Mouse (Mus musculus) cerebellum, adult 2 months (tissue): ENCODE data around the gene Psmc1.

ENCODE experiments used
- CTCF ChIP-seq: fragments of 200-500 bp; IDR thresholded peaks from 2 replicates; pipeline ENCODE4 v1.5.1; 2011; ENCODE audit warnings: low read depth, mild to moderate bottlenecking, control low read depth, low read length, moderate library complexity, borderline replicate concordance; ENCODE audit not compliant: insufficient read depth
- POLR2A ChIP-seq: fragments of 200-500 bp; IDR thresholded peaks from 2 replicates; pipeline ENCODE4 v1.6.1; 2011; ENCODE audit warnings: low read length, control low read depth, borderline replicate concordance; ENCODE audit not compliant: insufficient read depth

- TF ChIP-seq POLR2A = no peak
- no peak for TF ChIP-seq CTCF
These were observed 42.5 kb upstream of the Psmc1 start for GRCm38 (mm10) chr12:100067477-100067876.
